Mouse (Mus musculus) v-Abl transformed pro-B cells (cell line): ENCODE results near the gene Tfip11.

Source experiments
- in situ Hi-C, 2 experiments: fragments of 400-800 bp; cut with MboI; formaldehyde crosslinking; loops; one replicate each; pipeline ENCODE4 v1.15.1; 2025; ENCODE audit not compliant: unreplicated experiment in 2 of 2

The Tfip11 gene

DNA sequence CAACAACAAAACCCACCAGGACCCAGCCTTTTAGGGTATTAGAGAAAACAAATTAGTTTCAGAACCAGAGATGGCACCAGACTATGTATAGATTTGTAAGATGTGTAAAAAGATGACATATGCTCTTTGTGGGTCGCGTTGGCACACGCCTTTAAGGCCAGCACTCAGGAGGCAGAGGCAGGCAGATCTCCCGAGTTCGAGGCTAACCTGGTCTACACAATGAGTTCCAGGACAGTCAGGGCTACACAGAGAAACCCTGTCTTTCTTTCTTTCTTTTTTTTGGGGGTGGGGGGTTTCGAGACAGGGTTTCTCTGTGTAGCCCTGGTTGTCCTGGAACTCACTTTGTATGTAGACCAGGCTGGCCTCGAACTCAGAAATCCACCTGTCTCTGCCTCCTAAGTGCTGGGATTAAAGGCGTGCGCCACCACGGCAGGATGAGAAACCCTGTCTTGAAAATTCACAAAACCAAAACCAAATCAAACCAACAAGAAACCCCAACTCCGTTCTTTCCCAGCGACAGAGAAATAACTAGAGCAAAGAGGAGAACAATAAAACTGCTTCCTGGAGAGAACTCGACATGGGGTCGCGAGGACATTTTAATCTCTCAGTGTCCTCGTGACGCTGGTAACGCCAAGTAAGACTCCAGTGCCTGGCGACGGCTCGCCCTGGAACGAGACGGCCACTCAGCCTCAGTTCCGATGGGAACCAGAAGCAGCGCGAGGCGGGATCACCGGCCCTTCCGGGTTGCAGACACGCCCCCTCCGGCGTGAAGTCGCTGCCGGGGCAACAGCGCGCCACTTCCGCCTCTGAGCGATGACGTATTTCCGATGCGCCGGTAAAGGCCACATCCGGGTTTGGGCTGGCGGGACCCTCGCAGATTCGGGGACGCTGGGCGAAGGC is at the start of gene Tfip11:
Tfip11 (plus strand) TSS at position 813 of the 900 bp plus-strand sequence.
- in situ Hi-C loops: loop anchor here in 1 of 2 experiments (10.0 to 25.0 kb wide), 2 partner anchors 51 to 988 kb away; partner anchors contain the start of genes Pitpnb and Tpst2

DNA sequence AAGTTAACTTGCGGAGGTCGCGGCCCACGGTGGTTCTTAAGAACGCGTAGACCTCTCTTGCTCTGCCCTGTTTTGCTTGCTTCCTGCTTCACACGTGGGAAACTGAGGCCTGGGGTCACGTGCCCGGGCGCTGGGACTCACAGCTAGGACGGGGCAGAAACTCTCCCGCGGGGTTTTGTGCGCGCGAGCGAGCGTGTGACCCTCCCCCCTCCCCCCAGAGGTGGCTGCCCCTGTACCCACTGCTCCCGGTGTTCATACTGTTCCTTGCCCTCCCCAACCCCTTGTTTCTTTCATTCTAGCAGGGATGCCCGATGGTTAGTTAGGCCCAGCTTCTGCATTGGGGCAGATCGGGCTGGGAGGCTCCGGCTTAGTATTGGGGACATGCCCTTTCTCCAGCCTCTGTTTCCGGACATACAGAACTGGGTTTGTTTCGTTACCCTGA is 49.2 kb upstream of the Tfip11 start:
- in situ Hi-C loops: loop anchor here in 1 of 2 experiments (10.0 to 25.0 kb wide), 3 partner anchors 48 to 1510 kb away; partner anchors contain the start of gene Tfip11

DNA sequence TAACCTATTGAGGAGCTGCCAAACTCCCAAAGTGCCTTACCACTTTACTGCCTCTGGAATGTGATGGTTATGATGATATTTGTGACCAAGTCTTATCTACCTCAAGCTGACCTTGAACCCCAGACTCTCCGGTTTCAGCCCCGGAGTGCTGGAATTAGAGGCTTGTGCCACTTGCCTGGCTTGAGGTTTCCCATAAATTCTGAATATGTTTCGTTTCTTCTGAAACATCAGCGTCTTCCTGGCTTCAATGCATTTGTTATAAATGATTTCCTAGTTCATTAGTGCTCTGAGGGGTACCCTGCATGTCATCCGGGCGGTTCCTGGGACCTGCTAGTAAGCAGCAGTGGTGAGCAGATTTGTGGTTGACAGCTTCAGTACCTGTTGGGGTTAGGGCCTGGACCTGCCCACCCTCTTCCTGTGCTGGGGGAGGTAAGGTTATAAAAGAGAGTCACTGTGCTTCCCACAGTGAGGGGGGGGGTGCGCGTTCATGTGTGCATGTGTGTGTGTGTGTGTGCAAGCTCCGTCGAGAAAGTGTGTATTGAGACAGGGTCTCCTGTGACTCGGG is 48.2 kb upstream of the Tfip11 start:
- in situ Hi-C loops: loop anchor here in 1 of 2 experiments (10.0 to 25.0 kb wide), 3 partner anchors 47 to 1509 kb away; partner anchors contain the start of gene Tfip11

DNA sequence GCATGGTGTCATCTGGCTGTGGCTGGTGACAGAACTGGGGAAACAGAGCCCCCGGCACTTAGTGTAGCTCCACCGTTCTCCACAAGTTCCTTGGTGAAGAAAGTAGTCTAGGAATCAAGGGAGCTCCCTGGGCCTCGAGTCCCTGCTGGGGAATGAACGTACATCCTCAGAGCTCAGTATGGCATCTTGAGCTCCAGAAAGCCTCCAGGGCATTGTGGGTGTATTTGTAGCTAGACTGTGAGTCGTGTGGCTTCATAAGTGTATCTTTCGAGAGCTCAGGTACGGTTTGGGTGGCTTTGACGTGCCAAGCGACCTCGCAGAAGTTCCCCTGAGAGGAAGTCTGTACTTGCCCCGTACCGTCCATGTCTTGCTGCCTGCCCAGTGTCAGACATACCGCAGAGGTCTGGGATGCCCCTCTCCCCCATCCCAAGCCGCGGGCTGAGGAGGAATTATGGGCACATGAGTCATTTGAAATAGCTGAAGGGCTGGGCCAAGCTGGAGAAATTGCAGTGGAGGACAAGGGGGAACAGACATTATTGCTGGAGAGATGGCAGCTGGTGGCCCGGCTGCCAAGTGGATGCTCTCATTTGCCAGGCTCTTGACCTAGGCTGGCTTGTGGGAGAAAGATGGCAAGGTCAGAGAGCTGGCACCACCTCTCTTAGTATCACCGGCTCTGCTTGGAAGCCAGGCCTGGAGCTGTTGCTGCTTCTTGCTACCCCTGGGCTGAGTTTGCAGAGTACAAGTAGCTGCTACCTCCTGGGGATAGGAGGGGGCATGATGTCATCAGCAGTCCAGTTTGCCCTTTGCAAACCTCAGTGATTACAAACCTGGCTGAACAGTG is 46.8 kb upstream of the Tfip11 start:
- in situ Hi-C loops: loop anchor here in 1 of 2 experiments (10.0 to 25.0 kb wide), 3 partner anchors 45 to 1508 kb away; partner anchors contain the start of gene Tfip11

DNA sequence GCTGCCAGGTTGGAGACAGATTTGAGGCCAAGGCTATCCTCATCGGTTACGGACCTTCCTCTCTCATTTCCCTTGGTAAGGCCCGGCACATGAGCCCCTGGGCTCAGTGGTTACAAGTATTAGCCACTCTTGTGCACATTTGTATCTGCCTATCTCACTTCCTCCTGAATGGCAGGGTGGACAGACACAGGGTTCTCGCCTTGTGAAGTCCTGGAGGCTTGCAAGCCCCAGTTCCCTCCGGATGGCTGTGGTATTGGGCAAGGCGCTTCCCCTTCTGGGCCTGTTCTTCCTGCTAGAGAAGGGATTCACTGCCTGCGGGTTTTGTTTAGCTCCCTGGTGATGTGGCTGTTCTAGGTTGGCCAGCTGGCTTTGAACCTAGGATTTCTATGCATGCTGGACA is 46.0 kb upstream of the Tfip11 start:
- in situ Hi-C loops: loop anchor here in 1 of 2 experiments (25.0 kb wide), 1 partner anchor 1507 kb away; no protein-coding TSS in a partner anchor

DNA sequence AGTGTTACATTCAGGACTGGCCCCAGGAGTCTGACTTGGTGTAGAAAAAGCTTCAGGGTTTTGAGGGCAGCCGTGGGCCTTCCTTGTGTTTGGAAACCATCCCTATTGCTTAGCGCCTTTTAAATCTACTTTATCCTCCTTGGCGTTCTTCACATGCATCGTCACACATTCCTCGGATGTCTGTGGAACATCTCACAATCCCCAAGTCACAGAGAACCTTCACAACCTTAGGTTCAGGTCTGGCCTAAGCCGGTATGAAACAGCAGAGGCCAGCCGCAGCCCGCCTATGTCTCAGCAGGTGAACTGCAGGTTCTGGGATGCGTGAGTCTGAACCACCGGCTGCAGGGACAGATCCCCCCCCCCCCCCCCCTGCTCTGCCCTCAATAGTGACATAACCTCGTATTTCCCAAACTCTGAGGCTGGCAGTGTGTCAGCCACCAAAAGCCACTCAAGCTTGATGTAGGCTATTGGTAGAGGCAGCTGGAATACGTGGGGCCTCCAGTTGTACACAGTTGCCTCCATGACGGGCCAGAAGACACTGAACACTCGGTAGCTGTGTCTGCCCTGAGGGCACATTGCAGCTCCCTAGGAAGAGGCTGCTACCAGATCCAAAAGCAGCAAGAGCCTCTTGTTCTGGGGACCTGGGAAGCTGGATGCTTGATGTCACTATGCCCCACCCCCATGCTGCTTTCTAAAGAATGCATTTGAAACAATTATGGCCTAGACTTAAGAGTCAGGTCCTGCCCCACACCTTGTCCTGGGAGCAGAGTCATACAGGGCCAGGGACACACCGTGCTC is 45.1 kb upstream of the Tfip11 start:
- in situ Hi-C loops: loop anchor here in 1 of 2 experiments (25.0 kb wide), 1 partner anchor 1506 kb away; no protein-coding TSS in a partner anchor

DNA sequence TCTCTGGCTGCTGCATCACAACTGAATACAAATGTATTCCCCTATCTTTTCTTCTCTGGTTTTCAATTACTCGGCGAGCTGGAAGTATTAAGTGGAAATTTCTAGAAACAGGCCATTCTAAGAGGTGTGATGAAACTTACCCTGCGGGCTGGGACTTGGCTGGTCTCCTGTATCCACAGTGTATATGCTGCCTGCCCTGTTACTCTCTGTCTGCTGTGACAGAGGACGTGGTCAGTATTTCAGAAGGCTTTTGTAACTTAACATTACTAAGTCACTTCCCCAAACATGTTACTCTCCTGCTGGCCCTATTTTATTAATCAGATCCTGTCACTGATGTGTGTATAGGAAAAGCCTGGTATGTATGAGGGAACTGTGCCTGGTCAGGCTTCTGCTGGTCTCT is 44.5 kb upstream of the Tfip11 start:
- in situ Hi-C loops: loop anchor here in 1 of 2 experiments (25.0 kb wide), 1 partner anchor 1506 kb away; no protein-coding TSS in a partner anchor

DNA sequence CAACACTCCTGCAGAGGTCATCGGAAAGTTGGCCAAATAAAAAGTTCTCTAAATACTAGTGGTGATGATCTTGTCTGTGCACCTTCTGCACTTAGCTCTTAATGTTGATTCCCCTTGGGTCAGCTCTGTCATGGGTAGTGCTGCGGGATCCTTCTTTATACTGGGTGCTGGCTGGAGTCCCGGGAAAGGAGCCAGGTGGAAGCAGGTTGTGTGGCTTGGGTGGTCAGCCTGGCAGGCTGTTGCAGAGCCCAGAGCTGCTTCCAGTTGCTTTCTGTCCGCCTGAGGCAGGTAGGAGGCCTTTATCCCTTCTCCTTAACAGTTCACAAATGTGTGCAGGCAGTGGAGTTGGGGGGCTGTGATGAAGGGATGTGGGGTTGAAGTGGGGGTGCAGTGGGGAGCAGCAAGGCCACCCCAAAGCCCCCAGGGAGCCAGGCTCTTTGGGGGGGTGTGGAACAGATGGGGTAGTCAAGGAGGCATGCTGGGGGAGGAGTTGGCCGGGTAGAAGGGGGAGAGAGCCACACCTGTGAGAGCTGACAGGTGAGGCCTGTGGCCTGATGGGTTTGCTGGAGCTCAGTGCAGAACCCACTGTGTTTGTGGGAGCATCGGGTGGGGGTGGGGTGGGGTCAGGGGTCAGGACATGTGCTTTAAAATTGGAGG is 43.9 kb upstream of the Tfip11 start:
- in situ Hi-C loops: loop anchor here in 1 of 2 experiments (25.0 kb wide), 1 partner anchor 1505 kb away; no protein-coding TSS in a partner anchor

DNA sequence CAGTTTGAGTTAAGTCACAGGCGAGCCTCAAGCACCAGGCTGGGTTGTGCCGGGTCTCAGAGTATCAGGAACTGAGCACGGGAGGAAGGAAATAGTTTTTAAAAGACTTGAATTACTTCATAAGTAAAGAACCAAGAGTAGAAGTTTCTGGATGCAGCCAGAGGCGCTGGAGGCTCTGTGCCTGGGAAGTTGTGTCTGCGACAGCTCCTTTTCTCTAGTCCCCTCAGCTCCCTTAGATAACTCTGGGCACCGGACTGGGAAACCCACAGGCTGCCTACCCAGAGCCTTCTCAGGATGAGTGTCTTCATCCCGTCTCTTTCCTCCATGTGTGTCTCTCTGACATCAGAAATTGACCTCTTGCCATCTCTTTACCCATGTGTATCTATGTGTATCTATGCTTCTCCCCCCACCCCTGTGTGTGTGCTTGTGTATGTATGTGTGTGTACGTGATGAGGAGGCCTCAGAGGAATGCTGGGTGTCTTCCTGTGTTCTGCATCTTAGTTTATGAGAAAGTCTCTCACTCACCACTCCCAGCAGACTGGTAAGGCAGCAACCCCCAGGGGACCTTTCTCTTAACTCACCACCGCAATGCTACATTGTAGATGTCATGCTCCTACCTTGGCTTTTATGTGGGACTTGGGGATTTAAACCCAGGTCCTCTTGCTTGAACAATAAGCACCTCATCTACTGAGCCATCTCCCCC is 43.2 kb upstream of the Tfip11 start:
- in situ Hi-C loops: loop anchor here in 1 of 2 experiments (25.0 kb wide), 1 partner anchor 1504 kb away; no protein-coding TSS in a partner anchor

DNA sequence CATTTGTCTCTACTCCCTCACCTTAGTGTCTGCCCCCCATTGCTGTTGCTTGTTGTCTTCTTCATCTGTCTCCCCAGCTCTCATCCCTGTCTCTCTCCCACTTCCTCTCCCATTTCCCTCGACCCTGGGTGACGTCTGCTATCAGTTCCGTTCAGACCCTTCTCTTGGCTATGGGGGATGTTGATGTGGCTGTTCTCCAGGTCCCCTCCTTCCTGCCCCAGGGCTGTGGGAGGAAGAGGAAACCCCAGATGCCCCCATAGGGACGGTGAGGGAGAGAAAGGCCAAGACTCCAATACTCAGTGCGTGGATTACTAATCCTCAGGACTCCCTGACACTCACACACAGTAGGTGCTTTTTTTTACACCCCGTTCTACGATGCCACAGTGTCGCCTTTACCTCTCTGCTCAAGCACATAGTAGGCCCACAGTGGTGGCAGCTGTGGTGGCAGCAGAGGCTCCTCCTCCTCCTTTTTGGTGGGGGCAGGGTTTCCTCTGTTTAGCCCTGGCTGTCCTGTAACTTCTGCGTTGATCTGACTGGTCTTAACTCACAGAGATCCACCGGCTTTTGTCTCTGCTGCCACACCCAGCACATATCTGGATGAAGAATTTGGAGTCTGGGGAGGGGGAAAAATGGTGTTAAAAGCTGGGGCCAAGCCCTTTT is 42.5 kb upstream of the Tfip11 start:
- in situ Hi-C loops: loop anchor here in 1 of 2 experiments (25.0 kb wide), 1 partner anchor 1504 kb away; no protein-coding TSS in a partner anchor

DNA sequence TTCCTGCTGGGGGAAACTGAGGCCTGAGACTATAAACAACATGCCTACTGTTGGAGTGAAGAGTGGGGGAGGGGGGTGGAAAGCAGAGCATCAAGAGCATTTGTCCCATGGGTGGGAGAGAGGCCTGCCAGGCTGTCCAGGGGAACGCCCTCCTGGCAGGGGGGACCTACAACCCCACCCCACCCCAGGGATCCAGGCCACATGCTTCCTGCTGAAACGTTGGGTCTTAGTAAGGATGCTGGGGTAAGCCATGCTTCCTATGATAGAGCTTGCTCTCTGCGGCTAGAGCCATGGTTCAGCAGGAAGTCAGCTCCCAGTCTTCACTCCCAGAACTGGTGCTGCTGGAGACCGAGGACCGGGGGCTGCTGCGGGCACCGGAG is 42.0 kb upstream of the Tfip11 start:
- in situ Hi-C loops: loop anchor here in 1 of 2 experiments (25.0 kb wide), 1 partner anchor 1503 kb away; no protein-coding TSS in a partner anchor

DNA sequence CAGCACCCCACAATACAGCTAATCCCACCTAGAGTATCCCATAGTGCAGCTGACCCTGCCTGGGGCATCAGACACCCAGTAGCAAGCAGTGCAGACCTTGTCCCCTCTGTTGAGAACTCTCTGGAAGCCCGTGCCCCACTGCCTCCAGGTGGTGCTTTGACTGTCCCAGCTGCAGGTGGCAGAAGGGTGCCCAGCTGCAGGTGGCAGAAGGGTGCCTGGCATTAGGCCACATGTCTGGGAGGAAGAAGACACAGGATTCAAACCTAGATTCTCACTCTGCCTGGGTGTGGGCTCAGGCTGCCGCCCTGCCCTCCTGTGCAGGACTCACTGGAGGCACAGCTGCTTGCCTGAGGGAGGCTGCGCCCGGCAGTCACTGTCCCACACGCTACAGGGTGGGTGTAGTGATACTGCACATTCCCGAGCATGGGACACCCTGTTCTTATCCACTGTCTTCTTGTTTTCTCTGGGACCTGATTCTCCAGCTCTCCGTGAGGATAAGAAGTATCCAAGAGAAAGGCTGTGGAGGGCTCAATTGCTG is 40.5 kb upstream of the Tfip11 start:
- in situ Hi-C loops: loop anchor here (5.0 to 25.0 kb wide), 3 partner anchors 37 to 1502 kb away; no protein-coding TSS in a partner anchor

DNA sequence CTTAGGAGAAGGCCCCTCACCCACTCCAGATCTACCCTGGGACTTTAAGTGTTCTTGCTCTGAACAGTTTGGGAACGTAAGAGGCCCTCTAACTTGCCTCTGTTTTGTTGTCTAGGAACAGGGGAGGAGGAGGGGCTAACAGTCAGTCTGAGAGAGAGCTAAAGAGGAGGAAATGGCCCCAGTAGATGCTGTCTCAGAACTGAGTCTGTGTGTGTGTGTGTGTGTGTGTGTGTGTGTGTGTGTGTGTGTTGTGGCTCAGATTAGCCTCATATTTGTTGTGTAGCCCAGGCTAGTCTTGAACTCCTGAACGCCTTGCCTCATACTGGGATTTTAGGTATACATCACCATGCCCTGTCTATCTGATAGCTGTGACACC is 39.6 kb upstream of the Tfip11 start:
- in situ Hi-C loops: loop anchor here (5.0 to 25.0 kb wide), 3 partner anchors 36 to 1501 kb away; no protein-coding TSS in a partner anchor

DNA sequence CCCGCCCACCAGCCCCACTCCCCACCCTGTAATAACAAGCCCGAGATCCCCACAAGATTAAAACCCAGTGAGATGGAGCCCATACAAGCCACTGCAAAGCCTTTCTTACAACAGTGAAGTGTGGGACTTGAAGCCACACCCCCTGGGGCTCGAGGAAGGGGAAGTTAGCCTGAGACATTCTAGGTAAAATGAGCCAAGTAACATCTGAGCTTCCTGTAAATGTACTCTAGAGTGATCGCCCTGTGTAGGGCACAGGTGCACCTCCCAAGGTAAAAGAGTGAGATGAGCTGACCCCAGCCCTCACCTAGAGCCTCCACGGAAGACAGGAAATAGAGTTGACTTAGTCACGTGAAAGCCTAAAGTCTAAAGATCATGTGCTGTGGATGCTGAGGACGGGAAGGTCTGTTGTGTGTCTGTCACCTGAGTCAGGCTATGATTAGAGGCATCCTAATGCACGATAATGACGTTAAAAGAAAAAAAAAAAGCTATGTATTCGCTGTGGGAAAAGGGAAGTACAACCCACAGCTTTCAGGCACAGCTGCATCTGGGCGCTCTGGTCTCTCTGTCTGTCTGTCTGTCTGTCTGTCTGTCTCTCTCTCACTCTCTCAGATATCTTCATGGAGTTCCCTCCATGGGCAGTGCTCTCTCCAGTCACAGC is 39.0 kb upstream of the Tfip11 start:
- in situ Hi-C loops: loop anchor here (5.0 to 25.0 kb wide), 3 partner anchors 35 to 1500 kb away; no protein-coding TSS in a partner anchor

DNA sequence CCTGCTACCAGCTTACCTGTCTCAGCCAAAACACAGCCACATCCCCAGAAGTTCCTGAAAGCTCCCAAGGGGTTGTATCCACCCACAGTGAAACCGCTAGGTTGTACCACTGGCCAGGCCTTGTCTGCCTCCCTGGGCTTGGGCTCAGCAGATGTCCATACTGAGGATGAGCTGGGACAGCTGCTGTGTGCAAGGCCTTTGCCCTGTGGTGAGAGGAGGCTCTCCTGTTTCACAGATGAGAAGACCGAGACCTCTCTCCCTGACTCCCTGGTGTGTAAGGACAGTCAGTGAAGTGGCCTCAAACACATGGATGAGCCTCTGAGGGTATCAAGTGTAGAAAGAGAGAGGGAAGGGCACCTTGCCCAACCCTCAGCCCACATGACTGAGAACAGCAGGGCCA is 38.5 kb upstream of the Tfip11 start:
- in situ Hi-C loops: loop anchor here (5.0 to 25.0 kb wide), 3 partner anchors 35 to 1500 kb away; no protein-coding TSS in a partner anchor
